Mouse (Mus musculus) frontal cortex, postnatal 10 days (tissue): ENCODE data around the gene Senp7.
"Not testable (repeated sequence)": the region's sequence is repeated elsewhere in the genome, so short reads cannot be mapped to it uniquely, and the experiment has no call there.

Source experiments
- DNase-seq, 2 experiments: peaks; one replicate each; pipeline ENCODE4 v3.0.0; 2022; ENCODE audit warnings: low spot score in 2 of 2, mixed read lengths in 1 of 2

The Senp7 gene

DNA sequence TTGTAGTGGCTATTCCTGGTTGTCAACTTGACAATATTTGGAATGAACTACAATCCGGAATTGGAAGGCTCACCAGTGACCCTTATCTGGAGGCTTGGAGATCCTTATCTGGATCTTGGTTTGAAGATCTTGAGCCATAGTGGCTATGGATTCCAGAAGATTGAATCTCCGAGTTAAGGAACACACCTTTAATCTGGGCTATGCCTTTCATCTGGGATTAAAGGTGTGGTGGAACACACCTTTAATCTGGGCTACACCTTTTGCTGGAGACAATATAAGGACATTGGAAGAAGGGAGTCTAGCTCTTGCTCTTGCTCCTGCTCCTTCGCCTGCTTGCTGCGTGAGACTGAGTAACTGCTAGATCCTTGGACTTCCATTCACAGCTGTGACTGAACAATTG, at the start of gene Senp7:
Senp7 (plus strand) TSS at position 301 of the 400 bp plus-strand sequence.
- not testable (repeated sequence) for DNase-seq

DNA sequence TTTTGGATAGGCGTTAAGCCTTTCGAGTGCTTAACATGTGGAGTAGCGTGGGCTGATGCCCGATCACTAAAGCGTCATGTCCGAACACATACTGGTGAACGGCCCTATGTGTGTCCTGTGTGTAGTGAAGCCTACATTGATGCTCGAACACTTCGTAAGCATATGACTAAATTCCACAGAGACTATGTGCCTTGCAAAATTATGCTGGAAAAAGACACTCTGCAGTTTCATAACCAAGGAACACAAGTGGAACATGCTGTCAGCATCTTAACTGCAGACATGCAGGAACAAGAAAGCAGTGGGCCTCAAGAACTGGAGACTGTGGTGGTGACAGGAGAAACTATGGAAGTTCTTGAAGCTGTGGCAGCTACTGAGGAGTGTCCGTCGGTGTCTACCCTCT, 41.3 kb upstream of the Senp7 start:
- DNase-seq, result no peak

DNA sequence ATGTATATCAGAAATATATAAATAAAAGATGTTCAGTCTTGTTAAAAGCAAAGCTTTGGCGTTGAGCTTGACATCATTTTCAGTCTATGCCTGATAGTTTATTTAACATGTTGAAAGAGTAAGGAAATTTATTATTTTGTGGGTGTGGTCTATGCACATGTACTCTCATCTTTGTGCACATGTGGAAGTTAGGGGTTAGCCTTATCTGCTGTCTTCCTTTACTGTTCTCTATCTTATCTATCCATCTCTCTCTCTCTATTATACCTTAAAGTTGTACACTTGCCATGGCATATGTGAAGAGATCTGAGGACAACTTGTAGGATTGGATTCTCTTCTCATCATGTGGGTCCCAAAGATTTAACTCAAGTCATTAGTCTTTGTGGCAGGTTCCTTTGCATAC, 39.3 kb upstream of the Senp7 start:
- DNase-seq, result no peak

DNA sequence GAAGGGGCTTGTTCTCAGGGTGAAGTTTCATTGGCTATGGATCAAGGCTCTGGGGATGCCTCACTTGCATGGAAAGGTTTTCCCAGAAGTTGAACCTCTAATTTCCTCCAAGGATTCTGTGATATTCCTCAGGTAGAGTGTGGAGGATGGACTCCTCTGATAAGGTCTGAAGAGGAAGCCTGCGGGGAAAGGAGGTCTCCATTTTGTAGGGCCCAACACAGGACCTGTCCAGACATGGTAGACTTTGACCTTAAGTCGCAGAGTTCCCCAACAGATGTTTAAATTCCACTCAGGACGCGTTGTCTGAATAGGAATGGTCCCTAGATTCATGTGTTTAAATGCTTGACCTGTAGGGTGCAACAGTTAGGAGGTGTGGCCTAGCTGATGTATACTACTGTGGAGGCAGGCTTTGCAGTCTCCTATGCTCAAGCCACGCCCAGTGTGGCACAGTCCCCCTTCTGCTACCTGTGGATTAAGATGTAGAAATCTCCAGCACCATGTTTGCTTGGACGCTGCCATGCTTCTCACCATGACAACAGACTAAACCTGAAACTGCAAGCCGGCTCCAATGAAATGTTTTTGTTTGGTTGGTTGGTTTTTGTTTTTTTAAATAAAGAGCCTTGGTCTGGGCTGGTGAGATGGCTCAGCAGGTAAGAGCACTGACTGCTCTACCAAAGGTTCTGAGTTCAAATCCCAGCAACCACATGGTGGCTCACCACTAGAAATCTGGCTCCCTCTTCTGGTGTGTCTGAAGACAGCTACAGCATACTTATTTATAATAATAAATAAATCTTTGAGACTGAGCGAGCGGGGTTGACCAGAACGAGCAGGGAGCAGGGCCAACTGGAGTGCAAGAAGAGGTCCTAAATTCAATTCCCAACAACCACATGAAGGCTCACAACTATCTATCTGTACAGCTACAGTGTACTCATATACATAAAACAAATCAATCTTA, 35.1 kb upstream of the Senp7 start:
- no peak for DNase-seq

DNA sequence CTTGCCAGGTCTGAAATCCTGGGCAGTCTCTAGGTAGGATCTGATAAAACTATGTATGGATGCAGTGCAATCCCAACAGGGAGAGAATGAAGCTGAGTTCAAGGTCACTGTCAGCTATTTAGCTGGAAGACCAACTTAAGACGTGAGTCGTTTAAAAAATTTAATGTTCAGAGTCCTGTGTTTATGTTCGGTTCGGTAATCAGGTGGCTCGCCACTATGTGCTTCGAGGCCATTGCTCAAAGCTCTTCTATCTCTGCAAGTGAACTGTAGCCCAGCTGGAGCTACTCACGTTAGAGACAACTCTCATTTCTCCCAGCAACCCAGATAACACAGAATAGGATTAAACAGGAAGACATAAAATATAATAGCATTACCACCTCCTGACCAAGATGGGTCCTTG, 34.1 kb upstream of the Senp7 start:
- no peak for DNase-seq

DNA sequence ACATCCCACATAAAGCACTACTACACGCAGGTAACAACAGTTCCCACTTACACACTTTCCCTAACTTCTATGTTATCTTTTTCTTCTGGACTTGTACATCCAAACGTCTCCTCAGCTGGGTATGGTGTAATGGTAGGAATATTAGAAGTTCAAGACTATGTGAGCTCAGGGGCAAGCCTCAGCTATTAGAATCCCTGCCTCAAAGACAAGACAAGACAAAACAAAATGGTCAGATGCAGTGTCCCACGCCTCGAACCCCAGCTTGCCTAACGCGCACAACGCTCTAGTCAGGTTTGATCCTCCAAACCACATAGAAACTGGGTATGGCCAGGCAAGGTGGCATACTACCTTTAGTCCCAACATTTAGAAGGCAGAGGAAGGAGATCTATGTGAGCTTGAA, 28.5 kb upstream of the Senp7 start:
- no peak for DNase-seq

DNA sequence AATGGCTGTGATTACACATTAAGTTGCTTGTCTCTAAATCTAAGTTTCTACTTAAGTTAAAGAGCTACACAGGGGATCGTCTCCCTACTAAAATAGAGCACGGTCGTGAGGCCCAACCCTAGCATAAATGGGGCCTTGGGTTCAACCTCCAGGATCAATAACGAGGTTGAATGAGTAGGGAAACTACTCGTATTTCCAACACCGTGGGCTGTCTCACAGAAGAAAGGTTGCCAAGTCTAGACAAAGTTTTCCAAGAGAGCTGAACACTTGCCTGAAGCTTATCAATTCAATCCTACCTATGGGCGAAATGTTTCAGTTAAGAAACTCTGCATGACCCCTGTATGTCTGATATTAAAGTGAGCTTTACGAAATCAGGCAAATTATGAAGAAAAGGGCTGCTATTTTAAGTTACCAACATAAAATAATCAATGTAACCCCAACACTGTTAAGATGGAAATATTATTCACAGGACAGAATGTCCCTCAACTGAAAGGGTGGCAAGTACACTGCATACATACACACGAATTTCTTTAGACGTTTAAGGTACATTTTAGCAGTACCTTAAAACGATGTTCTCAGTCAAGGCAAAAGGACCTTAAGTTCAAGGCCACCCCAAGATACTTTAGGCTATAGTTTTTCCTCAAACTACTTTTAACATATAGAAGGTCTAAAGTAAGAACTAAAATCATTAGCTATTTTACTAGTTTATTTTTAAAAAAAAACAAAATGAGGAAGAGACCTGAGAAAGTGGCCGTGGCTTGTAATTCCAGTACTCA, 20.1 kb upstream of the Senp7 start:
- no peak for DNase-seq

- DNase-seq, result no peak
Measured at GRCm38 (mm10) chr16:56028722-56029551, 19.2 kb upstream of the Senp7 start.

GRCm38 (mm10) chr16:56029661-56030082, 18.5 kb upstream of the Senp7 start, which contains the start of gene Pcnp:
Pcnp (minus strand) TSS chr16:56029739.
- peak; percentile 94 to 96 for DNase-seq

- no peak for DNase-seq
Measured at GRCm38 (mm10) chr16:56034566-56034965, 13.6 kb upstream of the Senp7 start.

DNA sequence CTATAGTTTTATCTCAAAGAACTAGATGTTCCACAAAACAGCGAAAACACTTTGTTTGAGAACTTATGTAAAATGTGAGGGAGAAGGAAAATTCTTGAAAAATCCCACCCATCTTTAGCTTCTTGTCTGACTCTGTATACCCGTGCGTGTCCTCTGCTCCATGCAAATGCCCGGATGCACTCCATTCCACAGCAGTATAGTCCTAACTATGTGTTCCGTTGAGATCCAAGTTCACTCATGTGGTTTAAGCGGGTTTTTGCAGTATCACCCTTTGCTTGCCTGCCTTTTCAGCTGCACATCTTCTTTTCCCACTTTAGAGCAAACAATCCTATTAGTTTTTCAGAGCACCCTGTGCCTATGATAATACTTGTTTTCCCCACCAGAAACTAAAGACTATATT, 11.6 kb upstream of the Senp7 start:
- no peak for DNase-seq

DNA sequence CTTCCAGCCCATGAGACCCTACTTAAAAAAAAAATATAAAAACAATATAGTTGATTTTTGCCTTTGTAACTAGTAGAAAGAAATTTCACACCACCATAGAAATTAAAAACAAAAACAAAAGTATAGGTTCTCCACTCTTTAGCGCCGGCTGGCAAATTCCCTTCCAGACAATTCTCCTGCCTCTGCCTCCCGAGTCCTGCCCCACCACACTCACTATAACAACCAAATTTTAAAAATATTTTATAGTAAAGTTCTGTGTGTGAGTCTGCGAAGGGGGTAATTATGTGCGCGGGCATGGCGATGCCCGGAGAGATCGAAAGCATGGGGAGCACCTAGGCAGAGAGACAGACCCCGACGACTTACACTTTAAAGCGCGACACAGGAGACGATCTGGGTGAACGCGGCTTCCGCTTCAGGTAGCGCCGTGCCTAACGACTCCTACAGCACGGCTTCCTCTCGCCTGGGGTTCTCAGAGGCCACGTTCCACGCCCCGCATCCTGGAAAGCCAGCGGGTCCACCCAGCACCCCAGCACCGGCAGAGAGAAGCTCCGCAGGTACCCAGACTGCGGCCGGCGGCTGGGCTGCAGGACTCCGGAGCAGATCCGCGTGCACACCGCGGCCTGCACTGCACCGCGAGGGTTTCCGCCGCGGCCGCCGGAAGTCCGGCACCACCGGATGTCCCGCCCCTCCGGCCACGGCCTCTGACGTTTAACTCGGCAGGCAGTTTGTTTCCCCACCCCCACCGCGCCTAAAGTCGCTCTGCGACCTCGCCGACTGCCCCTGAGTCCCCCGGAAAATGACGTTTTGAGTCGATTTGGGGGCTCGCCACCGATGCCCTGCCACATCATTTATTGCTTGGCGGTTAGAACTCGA, 10.8 kb upstream of the Senp7 start, which contains the start of gene Trmt10c:
Trmt10c (minus strand) TSS at position 682 of the 873 bp plus-strand sequence.
- peak; percentile 84 to 89 for DNase-seq

GRCm38 (mm10) chr16:56038090-56038489, 10.0 kb upstream of the Senp7 start:
- DNase-seq, result no peak

GRCm38 (mm10) chr16:56055911-56056310, 7.8 kb downstream of the Senp7 start:
- DNase-seq, result no peak

DNA sequence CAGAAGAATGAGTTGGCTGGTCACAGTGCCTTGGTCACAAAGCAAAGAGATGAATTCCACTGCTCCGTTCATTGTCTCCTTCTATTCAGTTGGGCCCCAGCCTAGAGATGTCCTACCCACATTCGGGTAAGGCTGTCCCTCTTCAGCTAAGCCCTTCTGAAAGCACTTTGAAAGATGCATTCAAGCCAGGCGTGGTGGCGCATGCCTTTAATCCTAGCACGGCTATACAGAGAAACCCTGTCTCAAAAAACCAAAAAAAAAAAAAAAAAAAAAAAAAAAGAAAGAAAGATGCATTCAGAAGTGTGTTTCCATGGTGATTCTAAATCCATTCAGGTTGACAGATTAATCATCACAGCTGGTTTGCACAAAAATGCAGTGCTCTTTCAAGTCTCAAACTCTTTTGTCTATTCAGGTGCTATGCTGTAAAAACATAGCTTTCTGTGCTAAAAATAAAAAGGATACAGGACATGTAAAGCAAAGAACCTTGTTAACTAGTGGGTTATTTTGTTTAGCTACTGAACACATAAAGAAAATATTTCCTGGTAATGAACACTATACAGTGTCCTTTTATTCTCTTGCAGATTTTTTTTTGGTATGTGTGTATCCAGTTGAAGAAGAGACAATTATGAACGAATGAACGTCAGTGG, 8.9 kb downstream of the Senp7 start:
- no peak for DNase-seq

GRCm38 (mm10) chr16:56058151-56058550, 10.0 kb downstream of the Senp7 start:
- DNase-seq, result no peak

- no peak for DNase-seq
Measured at GRCm38 (mm10) chr16:56061995-56062594, 14.0 kb downstream of the Senp7 start.

DNA sequence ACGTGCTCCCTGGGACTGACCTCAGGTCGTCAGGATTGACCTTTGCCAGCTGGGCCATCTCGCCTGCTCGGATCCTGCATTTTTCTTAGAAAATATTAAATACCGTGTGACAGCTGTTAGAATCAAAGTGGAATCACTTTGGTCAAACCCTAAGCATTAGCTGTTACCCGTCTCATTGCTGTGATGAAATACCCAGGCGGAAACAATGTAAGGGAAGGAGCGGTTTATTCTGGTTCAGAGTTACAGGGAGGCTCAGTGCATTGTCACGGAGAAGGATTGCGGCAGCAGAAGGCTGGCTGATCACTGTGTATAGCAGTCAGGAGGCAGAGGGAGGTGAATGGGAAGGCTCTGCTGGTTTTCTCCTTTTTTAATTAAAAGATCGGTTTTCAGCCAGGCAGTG, 14.8 kb downstream of the Senp7 start:
- DNase-seq, result no peak

DNA sequence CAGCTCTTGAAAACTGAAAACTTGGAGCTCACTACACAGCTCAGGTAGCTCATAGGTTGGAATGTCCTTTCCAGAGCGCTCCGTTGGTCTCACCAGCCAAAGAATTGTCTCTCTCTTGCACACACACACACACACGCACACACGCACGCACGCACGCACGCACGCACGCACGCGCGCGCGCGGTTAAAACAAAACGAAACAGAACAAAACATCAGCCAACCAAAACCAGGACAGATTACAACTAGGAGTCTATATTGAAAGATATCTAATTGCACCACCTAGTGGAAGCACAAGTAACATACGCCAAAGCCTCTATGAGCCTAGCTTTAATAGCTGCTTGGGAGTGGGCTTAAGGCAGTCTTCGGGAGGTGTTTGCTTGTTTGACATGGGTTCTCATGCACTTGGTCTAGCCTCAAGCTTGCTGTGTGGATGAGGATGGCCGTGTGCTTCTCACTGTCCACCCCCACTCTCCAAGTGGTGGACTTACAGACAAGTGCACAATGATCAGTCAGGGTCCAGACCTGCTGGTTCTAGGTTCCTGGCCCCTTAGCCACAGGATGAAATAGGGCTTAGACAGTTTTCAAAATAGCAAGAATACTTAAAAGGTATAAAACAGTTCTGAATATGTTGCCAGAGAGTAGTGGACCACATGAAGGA, 16.3 kb downstream of the Senp7 start:
- DNase-seq, result peak; percentile 47 to 60
